Mouse (Mus musculus) ES-E14 (cell line): ENCODE data around the gene Cdh5. TPM values are rescaled to one million over a fixed set of nuclear protein-coding genes. Genes with fewer than 3 reads are reported as not detected.

Experiments used
- DNase-seq: peaks from one replicate; pipeline ENCODE4 v3.0.0-alpha.2; 2013; ENCODE audit warnings: low read depth, low spot score
- H3K27ac ChIP-seq: 2 replicates; pipeline ENCODE4 v1.5.1; 2012; ENCODE audit warnings: low read depth, mild to moderate bottlenecking, low read length, moderate library complexity, mixed read lengths; ENCODE audit not compliant: poor library complexity, insufficient read depth, severe bottlenecking
- H3K36me3 ChIP-seq: 2 replicates; pipeline ENCODE4 v1.6.1; 2012; ENCODE audit warnings: mild to moderate bottlenecking, low read length, moderate library complexity, mixed read lengths; ENCODE audit not compliant: control insufficient read depth, poor library complexity, insufficient read depth, severe bottlenecking
- H3K4me1 ChIP-seq, 2 experiments: fragments of 150-350 bp in 1 of 2; sonication (generic) in 1 of 2; 2 replicates each; pipeline ENCODE4 v1.6.1; 2012; ENCODE audit warnings: low read length in 2 of 2, mild to moderate bottlenecking in 1 of 2, mixed read lengths in 1 of 2; ENCODE audit not compliant: control insufficient read depth in 2 of 2, insufficient read depth in 2 of 2, poor library complexity in 1 of 2
- H3K4me3 ChIP-seq, 2 experiments: fragments of 150-350 bp in 1 of 2; sonication (generic) in 1 of 2; 2 replicates each; pipeline ENCODE4 v1.5.1; 2012; ENCODE audit warnings: low read length in 2 of 2, low read depth in 1 of 2, mild to moderate bottlenecking in 1 of 2, mixed read lengths in 1 of 2; ENCODE audit not compliant: insufficient read depth in 1 of 2, poor library complexity in 1 of 2, severe bottlenecking in 1 of 2
- H3K9ac ChIP-seq: 2 replicates; pipeline ENCODE4 v1.6.1; 2012; ENCODE audit warnings: low read depth, mild to moderate bottlenecking, low read length, mixed read lengths; ENCODE audit not compliant: poor library complexity, insufficient read depth, severe bottlenecking
- H3K9me3 ChIP-seq: fragments of 150-350 bp; sonication (generic); 2 replicates; pipeline ENCODE4 v1.6.1; 2012; ENCODE audit warnings: low read depth, mild to moderate bottlenecking, low read length; ENCODE audit not compliant: control insufficient read depth, insufficient read depth
- CHD2 ChIP-seq: IDR thresholded peaks from 2 replicates; pipeline ENCODE4 v1.6.1; 2014; ENCODE audit warnings: mild to moderate bottlenecking, low read depth, low read length, inconsistent platforms
- HCFC1 ChIP-seq: IDR thresholded peaks from 2 replicates; pipeline ENCODE4 v1.6.1; 2012; ENCODE audit warnings: low read length, inconsistent platforms, borderline replicate concordance; ENCODE audit not compliant: insufficient read depth
- MAFK ChIP-seq: IDR thresholded peaks from 2 replicates; pipeline ENCODE4 v1.6.1; 2014; ENCODE audit warnings: mild to moderate bottlenecking, low read depth, low read length, inconsistent platforms; ENCODE audit not compliant: insufficient read depth
- ZC3H11A ChIP-seq: IDR thresholded peaks from 2 replicates; pipeline ENCODE4 v1.6.1; 2012; ENCODE audit warnings: low read depth, mild to moderate bottlenecking, inconsistent platforms, low read length, borderline replicate concordance
- ZNF384 ChIP-seq: IDR thresholded peaks from 2 replicates; pipeline ENCODE4 v1.6.1; 2012; ENCODE audit warnings: low read depth, low read length, inconsistent platforms
- in situ Hi-C, 2 experiments: fragments of 600-800 bp; cut with MboI; formaldehyde crosslinking; loops; one replicate each; pipeline ENCODE4 v1.15.1; 2025; ENCODE audit warnings: low sequenced_read_pairs in 2 of 2, inconsistent platforms in 1 of 2; ENCODE audit not compliant: unreplicated experiment in 2 of 2
- total RNA-seq: library from RNA; depleted of rRNA; stranded (reverse); fragments of 300-350 nt; gene quantifications from 2 replicates; pipeline ENCODE4 v1.2.3, GENCODE M21; 2012

The Cdh5 gene
- total RNA-seq, 1 experiment, result 2.0 TPM

- Histone ChIP-seq H3K9ac (no peak overlapping the region), H3K9me3 (no peaks in the 10 kb centered on the region), H3K27ac (no peak overlapping the region), H3K4me1 (no peaks in the 10 kb centered on the region), H3K4me3 (no peak overlapping the region), H3K36me3 (no peaks in the 10 kb centered on the region)
- TF ChIP-seq ZC3H11A (no peak), MAFK (no peak), ZNF384 (no peak), HCFC1 (no peak)
- in situ Hi-C loops, result no loop called here
- no peak for DNase-seq
These were observed 6.6 kb downstream of the Cdh5 start for GRCm38 (mm10) chr8:104108048-104108447.

DNA sequence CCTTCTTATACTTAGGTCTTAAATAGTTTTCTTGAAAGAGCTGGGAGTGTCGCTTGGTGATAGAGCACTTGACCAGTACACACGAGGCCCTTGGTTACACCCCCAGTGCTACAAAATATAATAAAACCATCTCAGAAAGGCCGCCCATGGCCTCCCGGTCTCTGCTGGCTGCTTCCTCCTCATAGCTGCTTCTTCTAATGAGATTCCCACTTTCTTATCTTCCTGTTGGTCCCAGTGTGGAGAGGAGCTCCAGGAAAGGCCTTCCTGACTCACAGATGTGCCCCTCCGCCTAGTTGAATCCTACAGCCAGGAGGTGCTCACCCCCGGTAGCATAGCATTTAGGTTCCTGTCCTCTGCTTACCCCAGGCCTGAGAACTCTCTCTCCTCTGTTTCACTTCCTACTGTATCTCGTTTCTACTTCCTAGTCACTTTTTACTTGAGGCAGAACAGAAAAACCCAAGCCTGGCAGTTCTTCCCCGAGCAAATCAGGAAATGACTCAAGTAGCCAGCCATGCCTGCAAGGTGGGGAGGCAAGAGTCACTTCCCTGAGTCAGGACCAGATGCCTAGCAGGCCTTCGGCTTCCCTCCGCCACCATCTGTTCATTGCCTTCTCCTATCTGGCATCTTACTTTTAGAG lies 9.2 kb downstream of the Cdh5 start:
- Histone ChIP-seq H3K4me1 (no peaks in the 10 kb centered on the region), H3K4me3 (no peak overlapping the region), H3K36me3 (no peaks in the 10 kb centered on the region), H3K27ac (no peak overlapping the region), H3K9ac (no peak overlapping the region), H3K9me3 (no peaks in the 10 kb centered on the region)
- no peak for DNase-seq
- TF ChIP-seq MAFK (no peak), CHD2 (no peak), ZNF384 (no peak), ZC3H11A (no peak), HCFC1 (no peak)
- in situ Hi-C loops, result no loop called here

DNA sequence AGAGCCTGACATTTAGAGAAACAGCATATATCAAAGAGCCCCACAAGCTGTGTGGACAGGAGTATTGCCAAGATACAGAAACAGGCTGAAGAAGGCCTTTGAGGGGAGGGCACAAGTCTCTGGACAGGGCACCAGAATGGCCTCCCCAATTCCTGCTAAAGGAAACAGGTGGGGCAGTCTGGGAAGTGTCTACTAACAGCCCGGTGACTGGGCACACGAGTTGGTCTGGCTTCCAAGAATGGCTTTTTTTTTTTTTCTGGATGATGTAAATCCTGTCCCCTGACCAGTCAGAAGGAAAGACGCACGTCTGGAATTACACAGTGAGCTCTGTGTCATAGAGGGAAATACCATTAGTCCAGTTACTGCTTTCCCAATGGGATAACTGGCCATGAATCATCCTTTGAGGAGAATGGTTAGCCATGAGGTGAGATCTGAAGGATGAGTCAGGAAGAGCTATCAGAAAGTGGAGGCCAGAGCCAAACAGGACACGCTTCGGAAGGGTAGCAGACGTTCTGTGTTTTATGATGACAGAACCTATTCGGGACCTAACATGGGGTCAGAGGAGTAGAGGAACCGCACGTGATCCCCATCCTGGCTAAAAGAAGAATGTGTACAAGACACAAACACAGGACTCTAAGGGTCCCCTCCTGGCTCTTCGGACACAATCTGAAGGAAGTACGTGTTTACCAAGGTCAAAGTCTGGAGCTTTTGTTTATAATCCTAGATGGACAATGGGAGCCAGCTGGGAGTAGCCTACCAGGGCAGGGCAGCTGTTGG lies 20.4 kb downstream of the Cdh5 start:
- no peaks in the 10 kb centered on the region for H3K4me1 ChIP-seq
- in situ Hi-C loops, result no loop called here
- no peak for DNase-seq
- no peak overlapping the region for H3K27ac ChIP-seq
- no peaks in the 10 kb centered on the region for H3K9me3 ChIP-seq
- no peak overlapping the region for H3K4me3 ChIP-seq
- H3K9ac ChIP-seq, result no peak overlapping the region
- TF ChIP-seq ZC3H11A (no peak), CHD2 (no peak), MAFK (no peak), HCFC1 (no peak), ZNF384 (no peak)
- no peaks in the 10 kb centered on the region for H3K36me3 ChIP-seq

- H3K4me1 ChIP-seq, result no peaks in the 10 kb centered on the region
- H3K9me3 ChIP-seq, result no peaks in the 10 kb centered on the region
- H3K4me3 ChIP-seq, result no peak overlapping the region
- no peak overlapping the region for H3K9ac ChIP-seq
- in situ Hi-C loops, result no loop called here
- no peaks in the 10 kb centered on the region for H3K36me3 ChIP-seq
- no peak for DNase-seq
- no peak overlapping the region for H3K27ac ChIP-seq
- no peak for TF ChIP-seq MAFK
- TF ChIP-seq CHD2, result no peak
- no peak for TF ChIP-seq ZC3H11A
- TF ChIP-seq HCFC1, result no peak
- no peak for TF ChIP-seq ZNF384
These were observed 21.7 kb downstream of the Cdh5 start for GRCm38 (mm10) chr8:104123080-104123657.
